Comparison of ENCODE assay signal across 15 mouse cellular contexts in the genomic region with DNA sequence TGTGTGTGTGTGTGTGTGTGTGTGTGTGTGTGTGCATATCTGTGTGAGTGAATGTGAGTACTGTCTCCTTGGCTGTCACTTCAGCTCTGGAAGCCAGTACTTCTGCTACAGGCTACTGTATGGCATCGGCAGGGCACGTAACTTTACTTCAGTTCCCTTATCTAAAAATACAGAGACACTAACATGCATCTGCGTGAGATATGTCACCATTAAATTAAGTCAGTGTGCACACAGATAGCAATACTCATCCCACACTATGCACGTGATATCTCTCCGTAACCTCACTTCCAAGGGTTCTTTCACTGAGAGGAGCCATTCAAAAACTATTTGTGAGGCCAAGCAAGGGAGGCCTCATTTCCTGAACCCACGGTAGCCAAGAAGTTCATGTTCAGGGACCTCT.
DNase-seq lines count a peak whose midpoint lies in the region; ATAC-seq and TF ChIP-seq lines count a peak whose summit lies in the region.
"Had no signal": no experiment of that assay in that cellular context is flagged by ENCODE, and none has a peak within 500 bp of the region (broad histone marks: within the 10 kb centered on the region; RNA-seq: fewer than 3 reads in every experiment).

No protein-coding gene starts in this region.

- peak; percentile 45; the same call in 1 of the 2 replicates for ATAC-seq in lung, embryonic 14.5 days (ENCODE audit: insufficient read depth)
- ATAC-seq in common myeloid progenitor, adult 5-6 weeks (replicated peaks; ENCODE audit: low read depth, poor library complexity, severe bottlenecking): peak; percentile 81
- ATAC-seq in liver, embryonic 13.5 days (ENCODE audit: low read depth): peak; percentile 93
- peak; percentile 89 for ATAC-seq in stomach, embryonic 15.5 days (ENCODE audit: insufficient read depth, low FRiP score, low read depth)

- no peak for TF ChIP-seq CTCF in lung, embryonic 14.5 days (IDR thresholded peaks at IDR 0.05; ENCODE audit: low read depth)

- DNase-seq in lung, embryonic 14.5 days: no peak
- no peak for DNase-seq in lung, postnatal 4 days
- peak; percentile 65 for DNase-seq in liver, embryonic 13.5 days
- DNase-seq in ovary, postnatal 14 days (ENCODE audit: low spot score): no peak
- no peak for DNase-seq in left cerebral cortex, adult 18-20 months (ENCODE audit: low spot score in 2 of 2)
- DNase-seq in heart, adult 18-20 months: no peak
- DNase-seq: cerebellum, adult 9-11 months; gastrocnemius, postnatal 14 days; heart, postnatal 14 days; lung, adult 2 months; right cerebral cortex, postnatal 4 days; thymus, postnatal 36 days had no signal

- H3K27ac ChIP-seq in lung, embryonic 14.5 days (ENCODE audit: low read depth): peak overlapping the region; percentile 46; the same call in 1 of the 2 replicates
- peak overlapping the region; percentile 97 for H3K27ac ChIP-seq in liver, embryonic 13.5 days
- H3K27ac ChIP-seq in stomach, embryonic 15.5 days: no peak overlapping the region
- H3K27ac ChIP-seq: midbrain, embryonic 10.5 days had no signal

- peaks cover 1% of the 10 kb centered on the region; the same call in 1 of the 2 replicates for H3K4me1 ChIP-seq in lung, embryonic 14.5 days (ENCODE audit: insufficient read depth)
- H3K4me1 ChIP-seq in liver, embryonic 13.5 days (replicated peaks): peaks cover 62% of the 10 kb centered on the region
- peaks cover under 1% of the 10 kb centered on the region; the same call in 1 of the 2 replicates for H3K4me1 ChIP-seq in stomach, embryonic 15.5 days

- no peak overlapping the region for H3K9ac ChIP-seq in lung, embryonic 14.5 days
- H3K9ac ChIP-seq in liver, embryonic 13.5 days: peak overlapping the region; percentile 64
- no peak overlapping the region for H3K9ac ChIP-seq in stomach, embryonic 15.5 days

- no peak overlapping the region for H3K4me3 ChIP-seq in lung, embryonic 14.5 days (ENCODE audit: low read depth, low read length)
- H3K4me3 ChIP-seq in liver, embryonic 13.5 days (replicated peaks): 0 out of 2 replicates have a peak overlapping the region, but pooled peaks have one; percentile 2
- no peak overlapping the region for H3K4me3 ChIP-seq in stomach, embryonic 15.5 days (replicated peaks)
- H3K4me3 ChIP-seq: midbrain, embryonic 10.5 days had no signal

- H3K36me3 ChIP-seq in lung, embryonic 14.5 days (ENCODE audit: insufficient read depth): no peaks in the 10 kb centered on the region
- H3K36me3 ChIP-seq in liver, embryonic 13.5 days: no peaks in the 10 kb centered on the region
- no peaks in the 10 kb centered on the region for H3K36me3 ChIP-seq in stomach, embryonic 15.5 days

- no peaks in the 10 kb centered on the region for H3K27me3 ChIP-seq in lung, embryonic 14.5 days (ENCODE audit: insufficient read depth, low read length)
- H3K27me3 ChIP-seq in liver, embryonic 13.5 days: peaks cover 1% of the 10 kb centered on the region; the same call in 1 of the 2 replicates
- no peaks in the 10 kb centered on the region for H3K27me3 ChIP-seq in stomach, embryonic 15.5 days (replicated peaks)

- H3K4me2 ChIP-seq in lung, embryonic 14.5 days: no peak overlapping the region
- H3K4me2 ChIP-seq in liver, embryonic 13.5 days: peak overlapping the region; percentile 57
- H3K4me2 ChIP-seq in stomach, embryonic 15.5 days: no peak overlapping the region

- WGBS in lung, embryonic 14.5 days: 68% methylated on average over 6 of the region's 6 CpGs
- WGBS in liver, embryonic 13.5 days (ENCODE audit: insufficient replicate concordance): 8% methylated on average over 6 of the region's 6 CpGs
- 77% methylated on average over 6 of the region's 6 CpGs for WGBS in stomach, embryonic 15.5 days

- no peaks in the 10 kb centered on the region for H3K9me3 ChIP-seq in lung, embryonic 14.5 days (ENCODE audit: low read depth, low read length)
- no peaks in the 10 kb centered on the region for H3K9me3 ChIP-seq in liver, embryonic 13.5 days (replicated peaks)
- no peaks in the 10 kb centered on the region for H3K9me3 ChIP-seq in stomach, embryonic 15.5 days
- H3K9me3 ChIP-seq: midbrain, embryonic 10.5 days had no signal
